Mouse (Mus musculus): ENCODE measurements around the gene Ercc4.

- no peak for TF ChIP-seq POLR2A (IDR thresholded peaks at IDR 0.05; ENCODE audit: control insufficient read depth, extremely low read depth, insufficient read depth, low read length, poor library complexity)
- no peak for TF ChIP-seq CTCF (IDR thresholded peaks at IDR 0.05; ENCODE audit: borderline replicate concordance, control insufficient read depth, extremely low read depth, insufficient read depth, low read length, poor library complexity)
Observed at GRCm38 (mm10) chr16:13158153-13158670, 48.7 kb downstream of the Ercc4 start.
